Mouse (Mus musculus) midbrain, embryonic 10.5 days (tissue): Measurements from ENCODE around the gene Trmt10a. TPM values are rescaled to one million over a fixed set of nuclear protein-coding genes. Genes with fewer than 3 reads are reported as not detected.

Experiments used
- DNase-seq: peaks from one replicate; pipeline ENCODE4 v3.0.0-alpha.2; 2017; ENCODE audit warnings: low spot score
- H3K27ac ChIP-seq: fragments of 300-500 bp; sonication (generic); replicated peaks from 2 replicates; pipeline ENCODE4 v1.5.1; 2016; ENCODE audit warnings: mild to moderate bottlenecking
- H3K27me3 ChIP-seq: fragments of 300-500 bp; sonication (generic); 2 replicates; pipeline ENCODE4 v1.6.1; 2016; ENCODE audit warnings: low read depth, mild to moderate bottlenecking; ENCODE audit not compliant: poor library complexity, severe bottlenecking
- H3K36me3 ChIP-seq: fragments of 300-500 bp; sonication (generic); 2 replicates; pipeline ENCODE4 v1.6.1; 2016; ENCODE audit warnings: mild to moderate bottlenecking, moderate library complexity
- H3K4me1 ChIP-seq: fragments of 300-500 bp; sonication (generic); 2 replicates; pipeline ENCODE4 v1.6.1; 2016
- H3K4me3 ChIP-seq: fragments of 300-500 bp; sonication (generic); 2 replicates; pipeline ENCODE4 v1.5.1; 2016; ENCODE audit warnings: mild to moderate bottlenecking, moderate library complexity
- H3K9me3 ChIP-seq: fragments of 300-500 bp; sonication (generic); replicated peaks from 2 replicates; pipeline ENCODE4 v1.6.1; 2016; ENCODE audit warnings: mild to moderate bottlenecking
- WGBS: fragments of 180-500 bp; shearing (Covaris S2); methylation state at CpG from one replicate; pipeline ENCODE4 v1.1.7; 2016; 5-methylcytosine and 5-hydroxymethylcytosine counted together
- polyA plus RNA-seq: library from polyadenylated mRNA; unstranded; fragments of >200 nt; fragmentation: Nextera tagmentation; extraction: Ambion mirVana; gene quantifications from 2 replicates; pipeline ENCODE4 v1.2.1, GENCODE M21; 2016

Trmt10a gene
- polyA plus RNA-seq: 17.8 and 19.5 TPM in 2 replicates

- no peaks in the 10 kb centered on the region for H3K27me3 ChIP-seq
- no peaks in the 10 kb centered on the region for H3K9me3 ChIP-seq
- peak within 1 kb of the TSS; percentile 97 for H3K27ac ChIP-seq
- H3K4me1 ChIP-seq: peaks cover 5% of the 10 kb centered on the region
- WGBS: under 1% methylated on average over 70 of the region's 70 CpGs
- H3K4me3 ChIP-seq: peak within 1 kb of the TSS; percentile 72
- DNase-seq: peak; percentile 98
- peaks cover 4% of the 10 kb centered on the region for H3K36me3 ChIP-seq
Observed at GRCm38 (mm10) chr3:138143315-138144059, at the start of gene Trmt10a. Gene Trmt10a, plus strand, starts transcription at chr3:138143448.

- Histone ChIP-seq H3K4me1 (peaks cover 12% of the 10 kb centered on the region), H3K36me3 (peaks cover 9% of the 10 kb centered on the region), H3K27me3 (no peaks in the 10 kb centered on the region), H3K4me3 (no peak overlapping the region), H3K9me3 (no peaks in the 10 kb centered on the region), H3K27ac (no peak overlapping the region)
- 87% methylated on average over 3 of the region's 3 CpGs for WGBS
- no peak for DNase-seq
Observed at GRCm38 (mm10) chr3:138095301-138095700, 47.9 kb upstream of the Trmt10a start.

GRCm38 (mm10) chr3:138095718-138096117 is 47.5 kb upstream of the Trmt10a start:
- Histone ChIP-seq H3K36me3 (peaks cover 9% of the 10 kb centered on the region), H3K4me1 (peaks cover 12% of the 10 kb centered on the region), H3K9me3 (no peaks in the 10 kb centered on the region), H3K27me3 (no peaks in the 10 kb centered on the region), H3K4me3 (no peak overlapping the region), H3K27ac (no peak overlapping the region)
- DNase-seq: no peak
- 83% methylated on average over 10 of the region's 10 CpGs for WGBS

GRCm38 (mm10) chr3:138096263-138097028 is 46.8 kb upstream of the Trmt10a start:
- Histone ChIP-seq H3K36me3 (peaks cover 9% of the 10 kb centered on the region), H3K27ac (peak overlapping the region; percentile 52; the same call in 1 of the 2 replicates), H3K4me1 (peaks cover 12% of the 10 kb centered on the region), H3K27me3 (no peaks in the 10 kb centered on the region), H3K9me3 (no peaks in the 10 kb centered on the region), H3K4me3 (no peak overlapping the region)
- 91% methylated on average over 19 of the region's 19 CpGs for WGBS
- no peak for DNase-seq

- H3K4me1 ChIP-seq: peaks cover 12% of the 10 kb centered on the region
- 0 out of 2 replicates have a peak overlapping the region, but pooled peaks have one; percentile 52 for H3K27ac ChIP-seq
- H3K4me3 ChIP-seq: no peak overlapping the region
- no peak for DNase-seq
- no peaks in the 10 kb centered on the region for H3K9me3 ChIP-seq
- WGBS: 85% methylated on average over 1 of the region's 1 CpGs
- H3K36me3 ChIP-seq: peaks cover 9% of the 10 kb centered on the region
- no peaks in the 10 kb centered on the region for H3K27me3 ChIP-seq
Observed at GRCm38 (mm10) chr3:138097718-138098117, 45.5 kb upstream of the Trmt10a start.

GRCm38 (mm10) chr3:138101936-138102335 is 41.3 kb upstream of the Trmt10a start:
- Histone ChIP-seq H3K4me3 (no peak overlapping the region), H3K27me3 (no peaks in the 10 kb centered on the region), H3K27ac (no peak overlapping the region), H3K9me3 (no peaks in the 10 kb centered on the region), H3K36me3 (no peaks in the 10 kb centered on the region), H3K4me1 (peaks cover 11% of the 10 kb centered on the region)
- DNase-seq: no peak
- 87% methylated on average over 4 of the region's 4 CpGs for WGBS

GRCm38 (mm10) chr3:138103690-138104089 is 39.6 kb upstream of the Trmt10a start:
- H3K36me3 ChIP-seq: no peaks in the 10 kb centered on the region
- no peak for DNase-seq
- H3K9me3 ChIP-seq: no peaks in the 10 kb centered on the region
- H3K27me3 ChIP-seq: no peaks in the 10 kb centered on the region
- H3K4me1 ChIP-seq: no peaks in the 10 kb centered on the region
- no peak overlapping the region for H3K4me3 ChIP-seq
- no peak overlapping the region for H3K27ac ChIP-seq
- 93% methylated on average over 4 of the region's 4 CpGs for WGBS

- DNase-seq: no peak
- WGBS: 82% methylated on average over 5 of the region's 5 CpGs
- Histone ChIP-seq H3K27ac (no peak overlapping the region), H3K27me3 (no peaks in the 10 kb centered on the region), H3K9me3 (no peaks in the 10 kb centered on the region), H3K4me1 (no peaks in the 10 kb centered on the region), H3K4me3 (no peak overlapping the region), H3K36me3 (no peaks in the 10 kb centered on the region)
Observed at GRCm38 (mm10) chr3:138105056-138105455, 38.2 kb upstream of the Trmt10a start.

GRCm38 (mm10) chr3:138106887-138107286 is 36.4 kb upstream of the Trmt10a start:
- Histone ChIP-seq H3K36me3 (no peaks in the 10 kb centered on the region), H3K9me3 (no peaks in the 10 kb centered on the region), H3K27ac (no peak overlapping the region), H3K4me3 (no peak overlapping the region), H3K27me3 (no peaks in the 10 kb centered on the region), H3K4me1 (no peaks in the 10 kb centered on the region)
- no peak for DNase-seq
- 96% methylated on average over 10 of the region's 10 CpGs for WGBS

- no peaks in the 10 kb centered on the region for H3K27me3 ChIP-seq
- H3K4me1 ChIP-seq: no peaks in the 10 kb centered on the region
- no peak overlapping the region for H3K27ac ChIP-seq
- DNase-seq: no peak
- WGBS: 93% methylated on average over 19 of the region's 19 CpGs
- no peak overlapping the region for H3K4me3 ChIP-seq
- H3K36me3 ChIP-seq: no peaks in the 10 kb centered on the region; the same call in 1 of the 2 replicates
- no peaks in the 10 kb centered on the region for H3K9me3 ChIP-seq
Observed at GRCm38 (mm10) chr3:138110910-138111782, 32.1 kb upstream of the Trmt10a start.

- no peaks in the 10 kb centered on the region; the same call in 1 of the 2 replicates for H3K36me3 ChIP-seq
- H3K27ac ChIP-seq: no peak overlapping the region
- H3K4me1 ChIP-seq: no peaks in the 10 kb centered on the region
- no peaks in the 10 kb centered on the region for H3K9me3 ChIP-seq
- H3K4me3 ChIP-seq: no peak overlapping the region
- H3K27me3 ChIP-seq: no peaks in the 10 kb centered on the region
- WGBS: 86% methylated on average over 17 of the region's 17 CpGs
- no peak for DNase-seq
Observed at GRCm38 (mm10) chr3:138114106-138114505, 29.1 kb upstream of the Trmt10a start.

- H3K9me3 ChIP-seq: no peaks in the 10 kb centered on the region
- no peaks in the 10 kb centered on the region for H3K27me3 ChIP-seq
- H3K4me3 ChIP-seq: no peak overlapping the region
- no peak for DNase-seq
- H3K36me3 ChIP-seq: no peaks in the 10 kb centered on the region; the same call in 1 of the 2 replicates
- no peaks in the 10 kb centered on the region for H3K4me1 ChIP-seq
- WGBS: 91% methylated on average over 4 of the region's 4 CpGs
- no peak overlapping the region for H3K27ac ChIP-seq
Observed at GRCm38 (mm10) chr3:138116871-138117270, 26.4 kb upstream of the Trmt10a start.
